8 mouse cellular contexts compared by ENCODE assay signal in genomic region chr2:75657907-75658691, GRCm38 (mm10). TPM values are rescaled to one million over a fixed set of nuclear protein-coding genes. Genes with fewer than 3 reads are reported as not detected.
DNase-seq lines count a peak whose midpoint lies in the region; ATAC-seq and TF ChIP-seq lines count a peak whose summit lies in the region.

No protein-coding gene starts in this region.

- TF ChIP-seq CTCF in layer of hippocampus, adult 2 months (conservative IDR thresholded peaks at IDR 0.05) = peak; percentile 13; the same call in 1 of the 2 replicates

- H3K9ac ChIP-seq in heart, embryonic 14.5 days (ENCODE audit: low read length) = peak overlapping the region; percentile 96
- peak overlapping the region; percentile 92 for H3K9ac ChIP-seq in midbrain, embryonic 13.5 days (replicated peaks)

- peaks cover 21% of the 10 kb centered on the region for H3K36me3 ChIP-seq in heart, embryonic 14.5 days (ENCODE audit: control insufficient read depth, insufficient read depth, low read length)
- peaks cover 9% of the 10 kb centered on the region for H3K36me3 ChIP-seq in midbrain, embryonic 13.5 days

- H3K4me2 ChIP-seq in heart, embryonic 14.5 days (ENCODE audit: low read length) = peak overlapping the region; percentile 79
- peak overlapping the region; percentile 72 for H3K4me2 ChIP-seq in midbrain, embryonic 13.5 days (replicated peaks)

- peaks cover 2 to 19% of the 10 kb centered on the region in 2 experiments; a peak in 3 of 4 replicates for H3K4me1 ChIP-seq in heart, embryonic 14.5 days (ENCODE audit: control insufficient read depth in 2 of 2, insufficient read depth in 2 of 2, low read length in 2 of 2)
- H3K4me1 ChIP-seq in midbrain, embryonic 13.5 days (replicated peaks) = peaks cover 27% of the 10 kb centered on the region

- H3K4me3 ChIP-seq in layer of hippocampus, adult 2 months = peak overlapping the region; percentile 79
- peak overlapping the region; percentile 81 to 87 for H3K4me3 ChIP-seq in heart, embryonic 14.5 days (ENCODE audit: control insufficient read depth in 1 of 2, insufficient read depth in 1 of 2, low read depth in 1 of 2, low read length in 2 of 2)
- H3K4me3 ChIP-seq in midbrain, embryonic 13.5 days (replicated peaks) = peak overlapping the region; percentile 58

- DNase-seq in layer of hippocampus, adult 2 months (ENCODE audit: low spot score in 2 of 2) = no peak
- DNase-seq in layer of hippocampus, adult 11-12 months (ENCODE audit: low spot score) = no peak
- DNase-seq in cerebellum, adult 9-10 months = peak; percentile 49
- DNase-seq in kidney, postnatal 36 days = peak; percentile 44 to 55
- DNase-seq in c-Kit-positive CD71-positive TER-119-positive erythroid progenitor cells, embryonic 14.5 days (ENCODE audit: low spot score) = no peak
- no peak for DNase-seq in urinary bladder, postnatal 10 days (ENCODE audit: low spot score)

- no peaks in the 10 kb centered on the region for H3K9me3 ChIP-seq in heart, embryonic 14.5 days (ENCODE audit: control insufficient read depth, low read length)
- H3K9me3 ChIP-seq in midbrain, embryonic 13.5 days = no peaks in the 10 kb centered on the region

- no peaks in the 10 kb centered on the region for H3K27me3 ChIP-seq in heart, embryonic 14.5 days (ENCODE audit: control insufficient read depth, insufficient read depth, low read length)
- H3K27me3 ChIP-seq in midbrain, embryonic 13.5 days = no peaks in the 10 kb centered on the region

- H3K27ac ChIP-seq in layer of hippocampus, adult 2 months = peak overlapping the region; percentile 99
- H3K27ac ChIP-seq in heart, embryonic 14.5 days (replicated peaks in 1 of 2; ENCODE audit: control insufficient read depth in 1 of 2, insufficient read depth in 1 of 2, low read depth in 2 of 2, low read length in 2 of 2) = peak overlapping the region; percentile 99 to 100
- peak overlapping the region; percentile 99 for H3K27ac ChIP-seq in midbrain, embryonic 13.5 days

- ATAC-seq in heart, embryonic 14.5 days (ENCODE audit: insufficient number of reproducible peaks, insufficient read depth, low FRiP score, low read depth) = no peak
- peak; percentile 18; the same call in 1 of the 2 replicates for ATAC-seq in midbrain, embryonic 13.5 days

- WGBS in heart, embryonic 14.5 days = 3% methylated on average over 18 of the region's 18 CpGs
- WGBS in midbrain, embryonic 13.5 days = 3% methylated on average over 18 of the region's 18 CpGs

RNA-seq across cellular contexts. Expression of gene Hnrnpa3, which starts 1.0 kb away (rescaled TPM):
- 100 to 1,000 TPM; 305 to 319 TPM for total RNA-seq in layer of hippocampus, adult 2 months (2021)
- 121 and 134 TPM in 2 replicates for polyA plus RNA-seq in heart, embryonic 14.5 days (2014; fragmentation: Nextera tagmentation; extraction: Ambion mirVana)
- 279 and 291 TPM in 2 replicates for polyA plus RNA-seq in midbrain, embryonic 13.5 days (2015; fragmentation: Nextera tagmentation; extraction: Ambion mirVana)

RNA-seq across cellular contexts. Expression of gene Nfe2l2, which starts 46.3 kb away (rescaled TPM):
- total RNA-seq in layer of hippocampus, adult 2 months (2021) = 10 to 100 TPM; 12.6 to 13.6 TPM
- 52.5 and 55.3 TPM in 2 replicates for polyA plus RNA-seq in heart, embryonic 14.5 days (2014; fragmentation: Nextera tagmentation; extraction: Ambion mirVana)
- 10.5 and 11.1 TPM in 2 replicates for polyA plus RNA-seq in midbrain, embryonic 13.5 days (2015; fragmentation: Nextera tagmentation; extraction: Ambion mirVana)

Comparison
In these comparisons a context has a peak if more than half of its experiments do, and no peak if none do; other contexts are left out.
1. DNase-seq: peak in cerebellum, adult 9-10 months (single experiment) and kidney, postnatal 36 days (2 of 2); none in layer of hippocampus, adult 2 months (0 of 2), layer of hippocampus, adult 11-12 months (single experiment), c-Kit-positive CD71-positive TER-119-positive erythroid progenitor cells, embryonic 14.5 days (single experiment) and urinary bladder, postnatal 10 days (single experiment).
2. Peak in every context shown above with its lines, with median percentiles within 50 percentile points of each other: H3K27ac ChIP-seq and H3K4me3 ChIP-seq.